Mouse (Mus musculus) midbrain, embryonic 12.5 days (tissue): Measurements from ENCODE around the gene Sectm1a. TPM values are rescaled to one million over a fixed set of nuclear protein-coding genes. Genes with fewer than 3 reads are reported as not detected.
"Not testable (repeated sequence)": the region's sequence is repeated elsewhere in the genome, so short reads cannot be mapped to it uniquely, and the experiment has no call there.

Experiments
- ATAC-seq: fragments of 200-750 bp; cut with Nextera tagmentation; 2 replicates; pipeline ENCODE4 v1.8.0; 2017; ENCODE audit warnings: low read depth, moderate TSS enrichment, moderate library complexity; ENCODE audit not compliant: low FRiP score
- H3K27ac ChIP-seq: fragments of 300-500 bp; sonication (generic); replicated peaks from 2 replicates; pipeline ENCODE4 v1.5.1; 2016; ENCODE audit warnings: mild to moderate bottlenecking
- H3K27me3 ChIP-seq: fragments of 300-500 bp; sonication (generic); 2 replicates; pipeline ENCODE4 v1.6.1; 2016; ENCODE audit warnings: mild to moderate bottlenecking
- H3K36me3 ChIP-seq: fragments of 300-500 bp; sonication (generic); 2 replicates; pipeline ENCODE4 v1.6.1; 2016
- H3K4me1 ChIP-seq: fragments of 300-500 bp; sonication (generic); 2 replicates; pipeline ENCODE4 v1.6.1; 2016
- H3K4me2 ChIP-seq: fragments of 300-500 bp; sonication (generic); replicated peaks from 2 replicates; pipeline ENCODE4 v1.6.1; 2016; ENCODE audit warnings: mild to moderate bottlenecking, moderate library complexity
- H3K4me3 ChIP-seq: fragments of 300-500 bp; sonication (generic); 2 replicates; pipeline ENCODE4 v1.5.1; 2016; ENCODE audit warnings: mild to moderate bottlenecking
- H3K9ac ChIP-seq: fragments of 300-500 bp; sonication (generic); replicated peaks from 2 replicates; pipeline ENCODE4 v1.6.1; 2016; ENCODE audit warnings: mild to moderate bottlenecking, moderate library complexity
- H3K9me3 ChIP-seq: fragments of 300-500 bp; sonication (generic); 2 replicates; pipeline ENCODE4 v1.6.1; 2016; ENCODE audit warnings: mild to moderate bottlenecking
- WGBS: fragments of 180-500 bp; shearing (Covaris S2); methylation state at CpG from one replicate; pipeline ENCODE4 v1.1.7; 2016; 5-methylcytosine and 5-hydroxymethylcytosine counted together
- polyA plus RNA-seq: library from polyadenylated mRNA; unstranded; fragments of >200 nt; fragmentation: Nextera tagmentation; extraction: Ambion mirVana; gene quantifications from 2 replicates; pipeline ENCODE4 v1.2.1, GENCODE M21; 2016

Gene Sectm1a
- polyA plus RNA-seq, 1 experiment from 2014 or later = not detected

GRCm38 (mm10) chr11:121085181-121085580 is 4.2 kb upstream of the Sectm1a start:
- H3K27me3 ChIP-seq = no peaks in the 10 kb centered on the region
- no peak overlapping the region for H3K4me2 ChIP-seq
- H3K4me3 ChIP-seq = no peak overlapping the region
- no peak overlapping the region for H3K9ac ChIP-seq
- no peak for ATAC-seq
- H3K27ac ChIP-seq = no peak overlapping the region
- no peaks in the 10 kb centered on the region for H3K4me1 ChIP-seq
- 79% methylated on average over 5 of the region's 5 CpGs for WGBS
- no peaks in the 10 kb centered on the region for H3K36me3 ChIP-seq
- H3K9me3 ChIP-seq = no peaks in the 10 kb centered on the region

DNA sequence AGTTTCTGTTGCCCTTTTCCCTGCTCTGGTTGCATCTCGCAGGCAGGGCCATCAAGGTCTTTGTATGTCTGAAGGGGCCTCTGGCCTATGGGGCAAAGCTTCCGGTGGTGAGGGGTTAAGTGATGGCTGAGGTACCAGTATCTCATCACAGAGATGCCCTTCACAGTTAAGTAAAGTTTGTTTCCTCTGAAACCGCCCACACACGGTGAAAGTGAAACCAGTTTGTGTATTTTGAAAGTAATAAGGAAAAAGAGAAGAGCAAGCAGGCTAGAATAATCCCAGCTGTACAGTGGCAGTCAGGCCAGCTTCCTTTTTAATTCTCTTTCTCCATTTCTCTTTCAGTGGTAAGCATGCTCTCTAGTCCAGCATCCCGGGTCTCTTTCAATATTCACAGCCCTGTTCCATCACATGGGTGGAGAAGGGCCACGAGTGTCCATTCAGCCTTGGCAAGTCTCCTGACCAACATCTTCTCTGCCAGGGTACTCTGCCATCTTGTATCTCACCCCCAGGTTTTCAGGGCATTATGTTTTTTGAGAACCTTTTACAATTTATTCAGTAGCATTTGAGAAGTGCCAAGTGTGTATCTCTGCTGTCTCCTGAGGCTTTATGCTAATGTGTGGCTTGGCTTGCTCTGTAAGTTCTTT is 2.0 kb upstream of the Sectm1a start:
- Histone ChIP-seq H3K4me1 (no peaks in the 10 kb centered on the region), H3K9ac (no peak overlapping the region), H3K36me3 (no peaks in the 10 kb centered on the region), H3K27me3 (no peaks in the 10 kb centered on the region), H3K4me2 (no peak overlapping the region), H3K4me3 (no peak overlapping the region), H3K9me3 (no peaks in the 10 kb centered on the region), H3K27ac (no peak overlapping the region)
- ATAC-seq = no peak
- 85% methylated on average over 6 of the region's 6 CpGs for WGBS

GRCm38 (mm10) chr11:121082250-121082649 is 1.2 kb upstream of the Sectm1a start:
- 79% methylated on average over 3 of the region's 3 CpGs for WGBS

DNA sequence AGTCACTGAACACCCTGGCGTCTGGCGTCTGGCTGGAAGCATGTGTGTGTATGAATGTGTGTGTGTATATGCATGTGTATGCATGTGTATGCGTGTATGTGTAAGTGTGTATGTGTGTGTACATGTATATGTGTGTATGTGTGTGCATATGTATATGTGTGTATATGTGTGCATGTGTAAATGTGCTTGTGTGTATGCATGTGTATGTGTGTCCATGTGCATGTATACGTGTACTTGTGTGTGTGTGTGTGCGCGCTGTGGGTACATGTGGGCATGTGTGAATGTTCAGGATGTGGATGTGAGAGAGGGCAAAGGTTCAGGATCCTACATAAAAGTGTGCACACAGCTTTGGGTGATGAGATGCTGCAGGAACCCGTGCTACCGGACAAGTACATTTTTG is 690 bp downstream of the Sectm1a start:
- no peaks in the 10 kb centered on the region; the same call in 1 of the 2 replicates for H3K27me3 ChIP-seq

More at GRCm38 (mm10) chr11:121082250-121082649, 1.2 kb upstream of the Sectm1a start:
- Histone ChIP-seq H3K4me2 (no peak overlapping the region), H3K9me3 (no peaks in the 10 kb centered on the region), H3K36me3 (no peaks in the 10 kb centered on the region), H3K4me3 (no peak overlapping the region), H3K27me3 (no peaks in the 10 kb centered on the region), H3K27ac (no peak overlapping the region), H3K9ac (no peak overlapping the region), H3K4me1 (no peaks in the 10 kb centered on the region)
- no peak for ATAC-seq

DNA sequence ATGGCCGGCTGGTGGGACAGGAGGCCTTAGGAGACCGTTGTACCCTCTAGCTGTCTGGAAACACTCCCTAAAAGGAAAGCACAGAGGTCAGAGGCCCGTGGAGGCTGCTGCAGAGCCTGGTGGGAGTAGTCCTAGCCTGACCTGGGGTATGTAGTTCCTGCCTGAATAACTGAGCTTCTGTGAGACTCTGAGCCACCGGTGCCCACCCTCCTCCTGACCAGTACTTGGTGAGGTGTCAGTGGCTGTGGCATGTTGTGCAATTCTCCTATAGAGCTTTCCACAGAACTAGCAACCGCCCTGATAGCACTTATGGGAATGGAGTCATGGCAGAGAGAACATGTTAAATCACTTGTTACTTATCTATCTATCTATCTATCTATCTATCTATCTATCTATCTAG is 5.4 kb downstream of the Sectm1a start:
- H3K4me2 ChIP-seq = no peak overlapping the region
- no peak overlapping the region for H3K9ac ChIP-seq
- WGBS = 86% methylated on average over 5 of the region's 5 CpGs
- H3K9me3 ChIP-seq = no peaks in the 10 kb centered on the region
- no peak overlapping the region for H3K27ac ChIP-seq
- no peaks in the 10 kb centered on the region for H3K36me3 ChIP-seq
- no peaks in the 10 kb centered on the region for H3K4me1 ChIP-seq
- no peaks in the 10 kb centered on the region; the same call in 1 of the 2 replicates for H3K27me3 ChIP-seq
- no peak for ATAC-seq
- no peak overlapping the region for H3K4me3 ChIP-seq

More for the DNA sequence above, 690 bp downstream of the Sectm1a start:
- 95% methylated on average over 8 of the region's 8 CpGs for whole genome bisulfite sequencing
- Histone ChIP-seq H3K36me3 (no peaks in the 10 kb centered on the region), H3K4me2 (no peak overlapping the region), H3K9ac (no peak overlapping the region), H3K27ac (no peak overlapping the region), H3K4me3 (no peak overlapping the region), H3K9me3 (no peaks in the 10 kb centered on the region), H3K4me1 (no peaks in the 10 kb centered on the region)
- ATAC-seq = no peak

- H3K4me2 ChIP-seq, H3K9ac ChIP-seq, H3K27me3 ChIP-seq, H3K4me1 ChIP-seq, H3K9me3 ChIP-seq, ATAC-seq, H3K27ac ChIP-seq, H3K36me3 ChIP-seq, H3K4me3 ChIP-seq: not testable (repeated sequence)
- WGBS = 96% methylated on average over 11 of the region's 16 CpGs
Measured at GRCm38 (mm10) chr11:121069662-121070061, 11.4 kb downstream of the Sectm1a start.

GRCm38 (mm10) chr11:121067895-121068294 is 13.1 kb downstream of the Sectm1a start:
- Histone ChIP-seq H3K36me3 (no peaks in the 10 kb centered on the region), H3K4me1 (no peaks in the 10 kb centered on the region), H3K27me3 (0 out of 2 replicates have a peak, but pooled peaks cover 3% of the 10 kb centered on the region), H3K4me3 (no peak overlapping the region), H3K9ac (no peak overlapping the region), H3K27ac (no peak overlapping the region), H3K9me3 (no peaks in the 10 kb centered on the region), H3K4me2 (no peak overlapping the region)
- WGBS = 95% methylated on average over 2 of the region's 2 CpGs
- no peak for ATAC-seq

DNA sequence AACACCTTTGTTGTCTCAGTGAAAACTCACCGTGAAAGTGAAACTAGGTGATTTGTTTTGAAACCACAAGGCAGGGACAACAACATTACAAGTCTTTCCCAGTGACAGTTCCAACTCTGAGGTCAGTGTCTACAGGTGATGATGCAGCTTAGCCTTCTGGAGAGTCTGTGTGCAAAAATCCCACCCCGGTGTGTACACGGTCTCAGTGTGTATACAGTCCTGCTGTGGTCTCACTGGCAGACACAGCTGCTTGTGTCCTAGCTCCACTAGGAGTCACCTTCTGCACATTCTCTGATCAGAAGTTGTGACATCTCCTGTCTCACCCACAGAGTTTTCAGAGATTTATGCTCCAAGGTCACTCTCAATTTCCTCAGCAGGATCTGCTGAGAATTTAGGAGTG is 16.8 kb downstream of the Sectm1a start:
- H3K9ac ChIP-seq = no peak overlapping the region
- no peak overlapping the region for H3K4me2 ChIP-seq
- no peak for ATAC-seq
- no peak overlapping the region for H3K27ac ChIP-seq
- 88% methylated on average over 3 of the region's 3 CpGs for WGBS
- H3K4me3 ChIP-seq = no peak overlapping the region
- H3K27me3 ChIP-seq = 0 out of 2 replicates have a peak, but pooled peaks cover 5% of the 10 kb centered on the region
- no peaks in the 10 kb centered on the region for H3K4me1 ChIP-seq
- H3K36me3 ChIP-seq = no peaks in the 10 kb centered on the region
- no peaks in the 10 kb centered on the region for H3K9me3 ChIP-seq

GRCm38 (mm10) chr11:121063379-121063778 is 17.6 kb downstream of the Sectm1a start, which contains the start of gene Sectm1b:
Gene Sectm1b, minus strand, starts transcription at chr11:121063569.
- no peaks in the 10 kb centered on the region for H3K4me1 ChIP-seq
- no peaks in the 10 kb centered on the region for H3K9me3 ChIP-seq
- no peaks in the 10 kb centered on the region for H3K36me3 ChIP-seq
- WGBS = 83% methylated on average over 5 of the region's 5 CpGs
- ATAC-seq = no peak
- no peak within 1 kb of the TSS for H3K4me3 ChIP-seq
- no peak within 1 kb of the TSS for H3K27ac ChIP-seq
- 0 out of 2 replicates have a peak, but pooled peaks cover 5% of the 10 kb centered on the region for H3K27me3 ChIP-seq
- H3K9ac ChIP-seq = no peak within 1 kb of the TSS
- no peak within 1 kb of the TSS for H3K4me2 ChIP-seq

DNA sequence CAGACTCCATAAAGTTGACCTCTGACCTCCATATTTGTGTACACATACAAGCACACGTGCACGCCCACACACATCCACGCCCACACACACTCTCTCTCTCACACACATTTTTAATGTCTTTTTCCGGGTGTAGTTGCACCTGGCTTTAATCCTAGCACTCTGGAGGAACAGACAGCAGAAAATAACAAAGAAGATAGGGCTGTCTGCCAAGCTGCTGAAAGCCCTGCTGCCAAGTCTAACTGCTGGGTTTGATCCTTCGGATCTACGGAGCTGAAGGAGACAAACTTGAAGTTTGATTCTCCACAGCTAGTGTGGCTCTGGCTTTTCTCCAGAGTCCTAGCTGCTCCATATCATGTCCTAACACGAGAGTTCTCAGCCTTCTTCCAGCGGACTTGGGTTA is 19.4 kb downstream of the Sectm1a start:
- no peaks in the 10 kb centered on the region for H3K9me3 ChIP-seq
- 81% methylated on average over 8 of the region's 8 CpGs for WGBS
- no peaks in the 10 kb centered on the region for H3K4me1 ChIP-seq
- H3K4me2 ChIP-seq = no peak overlapping the region
- H3K27me3 ChIP-seq = 0 out of 2 replicates have a peak, but pooled peaks cover 5% of the 10 kb centered on the region
- H3K9ac ChIP-seq = no peak overlapping the region
- no peak for ATAC-seq
- no peaks in the 10 kb centered on the region for H3K36me3 ChIP-seq
- H3K27ac ChIP-seq = no peak overlapping the region
- no peak overlapping the region for H3K4me3 ChIP-seq

GRCm38 (mm10) chr11:121060401-121061067 is 20.5 kb downstream of the Sectm1a start:
- 98% methylated on average over 6 of the region's 6 CpGs for WGBS
- not testable (repeated sequence) for H3K27me3 ChIP-seq, H3K36me3 ChIP-seq, H3K9me3 ChIP-seq, H3K27ac ChIP-seq, H3K4me2 ChIP-seq, H3K4me3 ChIP-seq, ATAC-seq, H3K4me1 ChIP-seq, H3K9ac ChIP-seq

DNA sequence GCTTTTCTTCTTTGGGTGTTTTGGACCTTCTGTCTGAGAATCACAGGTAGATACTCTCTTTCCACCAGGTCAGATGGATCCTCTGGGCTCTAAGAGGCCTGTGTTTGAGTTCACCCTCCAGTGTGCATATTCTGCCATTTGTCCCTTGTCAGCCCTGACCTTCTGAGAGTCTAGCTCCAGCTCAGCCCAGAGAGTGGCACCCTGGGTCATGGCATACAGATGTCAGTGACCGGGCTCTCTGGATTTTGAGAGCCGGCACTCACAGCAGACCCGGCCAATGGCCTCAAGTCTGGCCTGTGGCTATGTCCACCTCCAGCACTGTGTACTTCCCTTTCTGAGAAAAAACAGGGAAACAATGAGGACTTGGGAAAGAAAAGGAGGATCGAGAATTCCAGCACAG is 21.5 kb downstream of the Sectm1a start:
- H3K4me1 ChIP-seq = no peaks in the 10 kb centered on the region
- no peak for ATAC-seq
- H3K9ac ChIP-seq = no peak overlapping the region
- no peak overlapping the region for H3K4me2 ChIP-seq
- no peaks in the 10 kb centered on the region for H3K36me3 ChIP-seq
- no peak overlapping the region for H3K4me3 ChIP-seq
- H3K27me3 ChIP-seq = 0 out of 2 replicates have a peak, but pooled peaks cover 5% of the 10 kb centered on the region
- H3K27ac ChIP-seq = no peak overlapping the region
- WGBS = 90% methylated on average over 4 of the region's 4 CpGs
- no peaks in the 10 kb centered on the region for H3K9me3 ChIP-seq
